Mouse (Mus musculus) liver, embryonic 14.5 days (tissue): Measurements from ENCODE around the gene Tnfrsf17.

Experiments used
- CTCF ChIP-seq: IDR thresholded peaks from 2 replicates; pipeline ENCODE4 v1.5.1; 2016; ENCODE audit warnings: antibody characterized with exemption, low read depth, control low read depth
- EP300 ChIP-seq: IDR thresholded peaks from 2 replicates; pipeline ENCODE4 v1.6.1; 2016; ENCODE audit warnings: antibody characterized with exemption, low read depth

- TF ChIP-seq CTCF = no peak
- TF ChIP-seq EP300 = no peak
Measured at GRCm38 (mm10) chr16:11365626-11366025, 52.0 kb downstream of the Tnfrsf17 start.
